Mouse (Mus musculus): Measurements from ENCODE around the gene Atf1. TPM values are rescaled to one million over a fixed set of nuclear protein-coding genes. Genes with fewer than 3 reads are reported as not detected.

Gene Atf1
- 5.4 and 6.0 TPM in 2 replicates for polyA plus RNA-seq (2021; fragmentation: Nextera tagmentation)
- long read RNA-seq, experiment 1, transcript Atf1-201 (7 exons, 2,365 nt) = major isoform, 36 of 44 reads
- long read RNA-seq, experiment 1, partial matches to known transcripts = 2 of 44 reads
- long read RNA-seq, experiment 1, other reads (novel, unspliced or antisense) = 6 of 44 reads
- long read RNA-seq, experiment 2, transcript Atf1-201 (7 exons, 2,365 nt) = major isoform, 6 of 14 reads
- long read RNA-seq, experiment 2, partial matches to known transcripts = 3 of 14 reads
- long read RNA-seq, experiment 2, other reads (novel, unspliced or antisense) = 5 of 14 reads

DNA sequence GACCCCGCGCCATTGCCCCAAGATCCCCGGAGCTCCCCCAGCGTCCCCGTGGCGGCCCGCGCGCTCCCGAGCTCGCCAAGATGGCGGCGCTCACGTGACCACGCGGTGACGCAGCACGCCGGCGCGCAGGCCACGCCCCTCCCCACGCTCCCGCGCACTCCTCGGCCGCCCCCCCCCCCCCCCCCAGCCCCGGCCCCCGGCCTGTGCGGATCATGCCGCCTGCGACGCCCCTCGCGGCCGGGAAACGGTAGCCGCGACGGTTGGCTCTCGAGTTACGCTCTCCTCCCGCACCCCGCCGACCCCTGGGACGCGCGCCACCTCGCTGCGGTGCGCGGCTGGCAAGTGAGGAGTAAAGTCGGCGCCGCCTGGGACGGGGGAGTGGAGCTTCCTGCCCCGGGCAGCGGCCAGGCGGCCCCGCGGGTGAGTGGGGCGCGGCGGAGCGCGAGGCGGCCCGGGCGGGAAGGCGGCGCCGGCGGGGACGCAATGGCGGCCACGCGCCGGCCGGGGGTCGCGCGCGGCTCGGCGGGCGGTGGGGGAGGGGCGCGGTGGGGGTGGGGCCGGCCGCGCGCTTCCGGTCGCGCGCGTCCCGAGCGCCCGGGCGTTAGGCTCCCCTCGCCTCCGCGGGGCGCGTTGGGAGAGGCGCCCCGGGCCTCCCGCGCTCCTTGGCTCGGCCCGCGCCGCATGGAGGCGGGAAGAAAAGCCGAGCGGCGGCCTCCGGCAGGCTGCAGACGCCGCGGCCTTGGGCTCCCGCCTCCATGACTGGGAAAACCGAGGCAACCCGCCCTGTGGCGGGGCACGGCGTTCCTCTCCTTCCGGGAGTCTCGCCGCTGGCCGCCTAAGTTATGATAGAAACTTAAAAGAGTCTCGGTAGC lies at the start of gene Atf1:
Gene Atf1 (plus strand): TSS at position 157 of the 872 bp plus-strand sequence.

DNA sequence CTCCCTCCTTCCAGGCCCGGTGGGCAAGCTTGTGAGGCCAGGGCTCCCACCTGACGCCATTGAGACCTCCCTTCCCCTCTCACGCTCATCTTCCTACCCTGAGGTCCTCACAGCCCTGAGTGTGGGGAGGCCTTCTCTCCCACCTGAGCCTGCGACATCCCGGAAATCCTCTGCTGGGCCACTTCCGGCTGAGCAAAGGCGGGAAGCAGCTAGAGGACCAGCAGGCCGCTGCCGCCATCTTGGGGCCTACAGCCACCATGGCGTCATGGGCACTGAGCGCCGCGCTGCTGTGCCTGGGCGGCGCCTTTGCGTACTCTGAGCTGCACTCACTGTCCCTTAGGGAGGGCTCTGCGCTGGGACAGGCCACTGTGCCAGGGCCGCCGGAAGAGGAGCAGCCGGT lies 53.0 kb downstream of the Atf1 start, which contains the start of gene Tmprss12:
Gene Tmprss12 (plus strand): TSS at position 212 of the 400 bp plus-strand sequence.

DNA sequence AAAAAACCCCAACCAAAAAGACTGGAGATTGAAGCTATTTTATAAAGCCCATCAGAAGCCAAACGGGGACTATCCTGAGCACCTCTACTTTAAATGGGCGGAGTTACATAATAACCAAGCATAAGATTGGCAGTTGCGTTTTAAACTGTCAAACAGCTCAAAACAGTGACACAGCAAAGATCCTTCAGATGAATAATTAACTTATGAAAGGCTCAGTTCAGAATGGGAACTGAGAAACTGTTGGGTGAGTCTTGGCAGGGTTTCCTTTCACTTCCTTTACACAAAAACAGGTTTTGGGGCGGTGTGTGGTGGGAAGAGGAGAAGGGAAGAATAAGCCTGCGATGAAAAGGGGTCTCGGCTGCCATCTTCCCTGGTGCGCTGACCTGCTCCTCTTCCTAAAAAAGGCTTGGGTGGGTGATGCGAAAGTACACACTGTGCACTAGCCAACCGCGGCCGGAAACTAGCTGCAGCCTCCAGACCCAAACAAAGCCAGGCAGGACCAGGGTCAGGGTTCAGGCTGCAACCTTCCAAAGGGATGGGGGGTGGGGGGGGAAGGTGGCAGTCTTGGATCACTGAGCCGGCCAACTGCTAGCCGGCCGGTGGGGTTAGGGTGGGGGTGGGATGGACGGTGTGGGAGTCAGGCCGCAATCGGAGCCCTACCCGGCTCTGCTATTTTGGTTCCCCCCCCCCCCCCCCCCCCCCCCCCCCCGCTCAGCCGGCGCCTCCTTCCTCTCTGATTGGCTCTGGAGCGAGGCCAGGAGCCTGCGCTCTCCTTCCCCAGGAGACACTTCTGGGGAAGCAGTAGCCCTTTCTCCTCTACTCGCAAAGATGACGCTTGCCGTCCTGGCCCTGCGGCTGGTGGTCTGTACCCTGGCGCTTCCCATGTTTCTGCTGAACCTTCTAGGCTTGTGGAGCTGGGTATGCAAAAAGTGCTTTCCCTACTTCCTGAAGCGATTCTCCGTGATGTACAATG lies 76.7 kb downstream of the Atf1 start, which contains the start of gene Mettl7a1:
Gene Mettl7a1 (plus strand): TSS at position 122 of the 973 bp plus-strand sequence.

Other genes starting within 250 kb of the Atf1 start
- gene Dip2b, start 189.2 kb upstream of the Atf1 start, polyA plus RNA-seq (2021; fragmentation: Nextera tagmentation) = 11.5 and 11.6 TPM in 2 replicates
- gene Tmprss12, start 53.0 kb downstream of the Atf1 start, polyA plus RNA-seq (2021; fragmentation: Nextera tagmentation) = not detected in 2 replicates
- gene Mettl7a1, start 76.3 kb downstream of the Atf1 start, polyA plus RNA-seq (2021; fragmentation: Nextera tagmentation) = 10.1 and 16.3 TPM in 2 replicates
- gene Mettl7a3, start 107.1 kb downstream of the Atf1 start, polyA plus RNA-seq (2021; fragmentation: Nextera tagmentation) = 0.06 TPM in 1 of 2 replicates, not detected in the other
- gene Methig1, start 125.3 kb downstream of the Atf1 start, polyA plus RNA-seq (2021; fragmentation: Nextera tagmentation) = not detected in 2 replicates
- not detected in 2 replicates for gene Mettl7a2, start 125.4 kb downstream of the Atf1 start, polyA plus RNA-seq (2021; fragmentation: Nextera tagmentation)
- not detected in 2 replicates for gene Higd1c, start 136.7 kb downstream of the Atf1 start, polyA plus RNA-seq (2021; fragmentation: Nextera tagmentation)
- gene Gm5475, start 194.3 kb downstream of the Atf1 start, polyA plus RNA-seq (2021; fragmentation: Nextera tagmentation) = 0.06 TPM in 1 of 2 replicates, not detected in the other
- 15.1 and 16.3 TPM in 2 replicates for gene Slc11a2, start 197.3 kb downstream of the Atf1 start, polyA plus RNA-seq (2021; fragmentation: Nextera tagmentation)
- gene Letmd1, start 241.2 kb downstream of the Atf1 start, polyA plus RNA-seq (2021; fragmentation: Nextera tagmentation) = 64.6 and 76.5 TPM in 2 replicates